Mouse (Mus musculus) kidney, adult 11 months (tissue): ENCODE results near the gene Slc12a8.

Source experiments
- DNase-seq: peaks from one replicate; pipeline ENCODE4 v3.0.0; 2022

The Slc12a8 gene

GRCm38 (mm10) chr16:33583881-33584454 is 66.8 kb downstream of the Slc12a8 start:
- DNase-seq: peak; percentile 78

DNA sequence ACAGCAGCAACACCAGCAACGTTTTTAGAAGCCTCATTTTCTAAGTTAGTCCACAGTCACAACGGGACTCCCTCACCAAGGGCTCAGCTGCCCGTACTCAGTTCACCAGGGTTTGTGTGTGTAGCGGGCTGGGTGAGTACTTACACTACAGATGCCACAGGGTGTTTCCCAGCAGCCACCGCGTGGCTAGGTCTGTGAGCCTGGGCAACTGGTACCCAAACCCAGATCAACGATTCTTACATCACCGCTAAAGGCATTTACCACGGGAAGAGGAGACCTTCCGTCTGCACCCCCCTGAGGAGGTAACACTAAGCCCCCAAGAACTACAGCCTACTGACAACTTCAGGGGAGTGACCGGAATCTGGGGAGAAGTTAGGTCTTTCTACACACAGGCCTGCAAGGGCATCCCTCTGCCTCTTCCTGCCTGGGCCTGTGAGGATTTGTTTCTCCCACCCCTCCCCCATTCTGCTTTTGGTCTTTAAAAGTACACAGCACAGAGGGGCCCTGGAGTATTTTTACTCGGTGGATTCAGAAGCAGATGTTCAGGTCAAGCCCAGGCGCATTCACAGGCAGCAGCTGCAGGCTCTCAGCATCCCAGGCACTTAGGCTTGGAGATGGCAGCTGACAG is 67.4 kb downstream of the Slc12a8 start:
- DNase-seq: peak; percentile 48

DNA sequence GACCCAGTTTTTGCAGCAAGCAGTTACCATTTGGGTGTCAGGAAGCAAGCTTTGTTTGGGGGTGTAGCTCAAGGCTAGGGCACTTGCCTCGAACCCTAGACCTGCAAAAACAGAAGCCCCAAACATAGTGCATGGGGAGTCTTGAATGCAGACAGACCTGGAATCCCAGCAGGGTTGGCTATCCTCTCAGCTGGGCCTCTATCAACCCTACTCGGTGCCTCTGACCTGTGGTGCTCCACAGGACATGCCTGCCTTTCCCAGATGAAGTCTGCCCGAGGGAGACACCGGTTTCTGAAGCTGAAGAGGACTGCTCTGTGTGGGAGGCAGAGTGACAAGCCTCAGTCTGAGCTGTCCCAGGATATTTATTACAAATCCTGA is 67.9 kb downstream of the Slc12a8 start:
- DNase-seq: no peak

DNA sequence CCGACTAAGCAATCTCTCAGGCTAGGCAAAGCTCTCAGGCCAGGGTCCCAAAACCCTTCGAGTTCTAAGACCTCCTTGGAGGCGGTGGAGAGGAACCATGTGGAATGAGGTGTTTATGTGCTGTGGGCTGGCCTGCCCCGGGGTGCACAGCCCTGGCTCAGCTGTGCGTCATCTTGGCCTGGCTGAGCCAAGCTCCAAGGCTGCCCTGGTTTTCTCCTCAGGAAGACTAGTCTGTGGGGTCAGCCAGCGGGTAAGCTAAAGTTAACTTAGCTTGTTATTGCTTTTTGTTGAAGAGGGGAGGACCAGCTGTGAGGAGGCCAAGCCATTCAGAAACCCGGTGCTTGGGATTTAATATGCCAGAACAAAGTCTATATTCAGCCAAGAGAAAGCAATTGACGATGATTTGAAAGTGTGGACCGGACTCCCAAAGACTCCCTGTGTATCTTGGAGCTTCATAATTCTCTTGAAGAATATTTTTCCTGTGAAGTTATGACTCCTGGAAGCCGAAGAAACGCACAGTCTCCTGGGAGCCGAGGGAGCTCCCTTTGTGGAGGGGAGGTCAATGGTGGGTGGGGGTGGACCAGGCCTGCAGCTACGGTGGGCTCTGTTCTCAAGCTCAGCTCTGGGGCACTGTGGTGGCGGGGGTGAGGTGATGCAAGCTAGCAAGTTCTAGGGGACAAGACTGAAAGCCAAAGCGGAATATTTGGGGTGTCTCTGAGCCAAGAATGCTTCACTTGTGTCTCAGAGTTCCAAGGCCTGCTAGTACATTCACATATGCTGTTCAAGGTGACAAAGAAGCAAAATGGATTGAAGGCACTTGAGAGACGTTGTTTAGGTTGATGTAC is 70.4 kb downstream of the Slc12a8 start:
- DNase-seq: peak; percentile 40

DNA sequence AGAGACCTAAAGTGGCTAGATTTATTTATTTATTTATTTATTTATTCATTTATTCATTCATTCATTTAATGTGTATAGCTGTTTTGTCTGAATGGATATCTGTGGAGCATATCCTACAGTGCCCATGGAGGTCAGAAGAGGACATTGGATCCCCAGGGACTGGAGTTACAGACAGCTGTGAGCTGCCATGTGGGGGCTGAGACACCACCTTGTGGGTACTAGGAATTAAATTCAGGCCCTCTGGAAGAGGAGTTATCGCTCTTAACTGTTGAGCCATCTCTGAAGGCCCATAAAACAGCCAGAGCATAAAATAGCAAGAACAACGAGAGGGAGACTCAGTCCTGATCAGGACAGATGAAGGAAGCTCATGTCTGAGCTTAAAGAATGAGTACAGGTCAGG is 71.7 kb downstream of the Slc12a8 start:
- DNase-seq: no peak

DNA sequence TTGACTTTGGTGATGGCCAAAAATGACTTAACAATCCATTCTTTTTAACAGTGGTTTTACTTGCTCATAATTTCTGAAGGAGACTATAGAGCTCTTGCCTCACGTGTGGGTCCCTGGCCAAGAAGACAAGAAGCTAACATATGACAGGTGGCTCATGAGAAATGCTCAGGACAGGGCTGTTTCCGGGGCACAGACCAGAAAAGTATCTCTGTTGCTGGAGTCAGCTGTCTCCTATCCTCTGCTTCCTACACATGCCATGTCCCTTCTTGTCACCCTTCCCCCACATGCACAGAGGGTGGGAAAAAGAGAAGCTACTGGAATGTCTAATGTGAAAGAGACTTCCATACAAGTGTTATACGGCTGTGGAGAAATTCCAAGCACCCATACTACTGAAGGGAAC is 73.3 kb downstream of the Slc12a8 start:
- no peak for DNase-seq

DNA sequence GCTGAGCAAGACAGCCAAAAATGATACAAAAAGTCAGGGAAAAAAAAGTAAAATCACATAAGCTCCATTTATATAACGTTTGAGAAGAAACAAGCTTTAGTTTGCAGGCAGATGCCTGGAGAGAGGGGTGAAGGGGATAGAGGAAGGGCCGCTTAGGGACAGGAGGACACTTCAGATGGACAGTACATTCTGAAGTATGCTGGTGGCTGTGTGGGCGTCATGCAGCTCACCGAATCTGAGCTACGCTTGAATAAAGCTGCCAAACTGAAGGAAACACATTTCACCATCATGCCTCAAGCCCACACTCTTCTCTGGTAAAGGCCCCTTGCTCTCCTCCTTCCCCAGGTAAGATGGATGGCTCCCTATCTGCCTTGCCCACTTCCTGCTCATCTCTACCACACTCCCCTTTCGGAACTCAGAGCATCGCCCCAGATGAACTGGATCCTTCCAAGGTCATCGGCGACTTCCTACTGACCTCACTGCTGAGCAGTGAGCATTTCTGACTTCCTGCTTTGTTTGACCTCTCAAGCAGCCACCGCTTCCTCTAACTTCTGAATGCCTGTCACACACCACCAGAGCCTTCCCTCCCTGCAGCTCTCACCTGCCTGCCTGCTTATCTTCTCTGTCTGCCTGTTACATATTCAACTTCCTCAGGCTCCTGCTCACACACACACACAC is 74.4 kb downstream of the Slc12a8 start:
- peak; percentile 39 for DNase-seq

DNA sequence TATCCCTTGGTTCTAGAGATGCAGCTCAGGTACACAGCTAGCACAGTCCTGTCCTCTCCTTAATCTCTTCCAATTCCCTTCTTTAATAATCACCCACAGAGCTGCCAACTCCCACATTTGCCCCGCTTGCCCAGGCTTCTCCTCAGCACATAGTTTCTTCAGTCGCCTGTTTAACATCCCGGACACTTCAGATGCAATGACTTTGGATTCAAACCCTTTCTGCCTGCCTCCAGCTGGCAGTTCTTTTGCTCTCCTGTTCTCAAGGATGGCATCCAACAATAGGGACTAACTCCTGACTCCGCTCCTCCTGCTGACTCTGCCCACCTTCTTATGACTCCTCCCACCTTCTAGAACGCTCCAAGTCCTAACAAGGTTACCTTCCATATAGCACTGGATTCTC is 75.2 kb downstream of the Slc12a8 start:
- no peak for DNase-seq

DNA sequence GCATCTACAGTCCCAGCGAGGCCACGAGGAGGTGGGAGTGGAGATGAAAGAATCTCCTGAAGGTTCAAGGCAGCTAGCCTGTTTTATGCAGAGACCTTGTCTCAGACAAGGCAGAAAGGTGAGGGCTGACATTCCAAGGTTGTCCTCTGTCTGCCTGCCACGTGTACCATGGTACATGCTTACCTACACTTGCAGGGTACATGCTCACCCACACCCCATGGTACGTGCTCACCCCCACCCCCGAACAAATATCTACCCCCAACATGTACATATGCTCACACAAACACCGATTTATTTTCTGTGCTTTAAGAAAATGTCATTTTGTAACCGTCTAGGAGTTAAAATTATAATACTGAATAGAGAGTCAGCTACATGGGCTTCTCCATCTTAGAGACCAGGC is 76.3 kb downstream of the Slc12a8 start:
- DNase-seq: no peak

DNA sequence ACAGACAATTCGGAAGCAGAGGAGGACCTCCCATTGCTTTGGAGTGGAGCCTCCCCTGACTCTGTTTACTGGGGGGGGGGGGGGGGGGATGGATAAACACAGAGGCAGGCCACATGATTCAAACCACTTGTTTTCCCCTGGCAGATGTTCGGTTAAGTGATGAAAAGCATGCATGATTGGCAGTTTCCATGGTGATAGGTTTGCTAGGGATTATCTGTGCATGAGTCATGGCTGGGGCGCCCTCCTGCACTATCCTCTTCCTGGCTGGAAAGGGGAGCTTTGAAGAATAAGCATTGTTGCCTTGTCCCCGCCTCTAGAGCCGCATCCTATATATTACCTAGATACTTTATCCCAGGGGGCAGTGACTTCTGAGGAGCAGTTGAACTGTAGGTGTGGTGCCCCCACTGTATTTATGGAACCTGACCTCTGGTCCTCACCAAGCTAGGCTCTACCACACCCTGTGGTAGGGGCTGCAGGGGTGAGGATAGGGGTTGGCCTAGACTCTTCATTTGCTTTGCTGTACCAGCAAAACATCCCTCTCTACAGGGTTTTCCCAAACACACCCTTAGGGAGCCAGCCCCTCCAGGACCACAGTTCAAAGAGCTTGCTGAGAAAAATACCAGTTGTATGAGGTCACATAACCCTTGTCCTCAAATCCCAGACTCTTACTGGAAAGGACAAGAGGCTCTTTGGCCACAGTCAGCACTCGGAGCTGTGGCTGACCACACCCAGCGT is 77.1 kb downstream of the Slc12a8 start:
- no peak for DNase-seq

- no peak for DNase-seq
Measured at GRCm38 (mm10) chr16:33595235-33595769, 78.2 kb downstream of the Slc12a8 start.

DNA sequence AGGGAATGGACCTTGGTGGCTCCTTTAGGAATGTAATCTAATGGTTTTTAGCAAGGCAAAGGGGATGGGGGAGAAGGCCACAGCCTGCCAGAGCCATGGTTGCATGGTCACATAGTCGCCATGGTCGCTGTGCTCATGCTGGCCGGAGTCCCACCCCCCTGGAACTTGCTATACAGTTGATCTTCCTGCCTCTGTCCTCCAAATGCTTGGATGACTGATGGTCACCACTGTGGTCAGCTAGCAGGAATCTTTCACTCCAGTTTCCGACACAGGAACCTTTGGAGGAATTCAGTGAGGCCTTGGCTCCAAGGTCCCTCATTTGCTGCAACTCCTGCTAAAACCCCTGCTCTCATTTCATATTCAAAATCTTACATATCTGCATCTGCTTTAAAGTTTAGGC is 79.1 kb downstream of the Slc12a8 start:
- DNase-seq: no peak

GRCm38 (mm10) chr16:33600216-33600615 is 83.1 kb downstream of the Slc12a8 start:
- DNase-seq: no peak

GRCm38 (mm10) chr16:33601299-33601698 is 84.2 kb downstream of the Slc12a8 start:
- no peak for DNase-seq

GRCm38 (mm10) chr16:33605647-33606596 is 88.8 kb downstream of the Slc12a8 start:
- DNase-seq: no peak

- no peak for DNase-seq
Measured at GRCm38 (mm10) chr16:33606691-33607532, 89.8 kb downstream of the Slc12a8 start.

DNA sequence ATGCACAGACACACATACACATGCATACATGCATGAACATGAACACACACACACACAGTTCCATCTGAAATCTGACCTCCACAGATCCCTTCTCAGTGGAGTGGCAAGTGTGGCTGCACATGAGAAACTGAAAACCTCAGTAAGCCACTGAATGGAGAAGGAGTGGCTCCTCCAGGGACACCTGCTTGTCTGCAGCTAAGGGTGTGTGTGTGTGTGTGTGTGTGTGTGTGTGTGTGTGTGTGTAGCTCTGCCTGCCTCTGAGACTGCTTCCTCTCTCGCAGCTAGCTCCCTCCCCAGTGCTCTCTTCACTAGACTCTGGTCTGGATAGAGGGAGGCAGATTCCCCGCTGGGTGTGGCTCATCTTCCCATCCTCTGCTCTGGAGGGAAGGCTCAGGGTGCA is 92.4 kb downstream of the Slc12a8 start:
- DNase-seq: no peak

DNA sequence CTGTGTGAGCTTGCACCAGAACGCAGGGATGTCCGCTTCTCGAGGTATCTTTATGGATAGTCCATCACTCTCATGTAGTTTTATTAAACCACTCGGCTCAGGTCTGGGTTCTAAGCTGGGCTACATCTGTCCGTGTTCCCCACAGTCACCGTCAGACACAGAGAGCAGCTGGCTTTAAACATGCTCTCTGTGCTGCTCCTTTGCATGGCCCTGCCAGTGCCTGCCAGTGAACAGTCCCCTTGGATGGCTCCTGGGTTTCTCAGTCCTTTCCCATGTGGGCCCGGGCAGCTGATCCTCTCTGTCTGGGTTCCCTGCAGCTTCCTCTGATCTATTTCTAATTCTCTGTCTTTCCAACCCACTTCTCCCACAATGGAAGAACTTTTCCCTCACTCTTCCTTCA is 93.3 kb downstream of the Slc12a8 start:
- no peak for DNase-seq

DNA sequence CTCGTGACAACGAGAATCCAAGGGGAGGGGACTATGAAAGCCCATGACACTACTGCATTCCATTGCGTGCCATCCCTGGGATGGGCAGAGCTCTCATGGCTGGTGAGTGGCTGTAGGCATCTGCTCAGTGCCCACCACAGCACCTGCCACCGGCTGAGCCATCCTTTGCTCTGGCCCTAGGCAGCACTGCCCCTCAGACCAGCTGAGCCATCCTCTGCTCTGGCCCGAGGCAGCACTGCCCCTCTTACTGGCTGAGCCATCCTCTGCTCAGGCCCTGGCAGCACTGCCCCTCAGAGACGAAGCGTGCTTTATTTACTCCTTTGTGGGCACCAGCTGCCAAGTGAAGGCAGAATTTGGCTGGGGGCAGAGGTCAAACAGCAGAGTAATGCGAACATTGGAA is 94.2 kb downstream of the Slc12a8 start:
- no peak for DNase-seq

- no peak for DNase-seq
Measured at GRCm38 (mm10) chr16:33612056-33612770, 95.1 kb downstream of the Slc12a8 start.
